ENCODE assay signal across 7 mouse cellular contexts in genomic region chr11:60189501-60190040, GRCm38 (mm10). TPM values are rescaled to one million over a fixed set of nuclear protein-coding genes. Genes with fewer than 3 reads are reported as not detected.
A peak's percentile ranks its signal among the peaks of the same experiment; 100 is the strongest.
DNase-seq lines count a peak whose midpoint lies in the region; ATAC-seq and TF ChIP-seq lines count a peak whose summit lies in the region.

No protein-coding gene starts in this region.

- no peaks in the 10 kb centered on the region for H3K27me3 ChIP-seq in kidney, adult 2 months (replicated peaks; ENCODE audit: control insufficient read depth, insufficient read depth, low read length)
- no peaks in the 10 kb centered on the region for H3K27me3 ChIP-seq in kidney, embryonic 14.5 days (ENCODE audit: control insufficient read depth, insufficient read depth, low read length)
- H3K27me3 ChIP-seq in heart, embryonic 15.5 days = no peaks in the 10 kb centered on the region
- H3K27me3 ChIP-seq in stomach, postnatal 0 days (ENCODE audit: control insufficient read depth, insufficient read depth, low read length) = no peaks in the 10 kb centered on the region

- peak; percentile 49 for TF ChIP-seq EP300 in stomach, postnatal 0 days (optimal IDR thresholded peaks at IDR 0.05)

- H3K9me3 ChIP-seq in kidney, embryonic 14.5 days (ENCODE audit: control insufficient read depth, low read length) = peaks cover 3% of the 10 kb centered on the region; the same call in 1 of the 2 replicates
- H3K9me3 ChIP-seq in heart, embryonic 15.5 days (replicated peaks) = no peaks in the 10 kb centered on the region
- no peaks in the 10 kb centered on the region for H3K9me3 ChIP-seq in stomach, postnatal 0 days (ENCODE audit: control insufficient read depth, low read length)

- no peaks in the 10 kb centered on the region for H3K36me3 ChIP-seq in kidney, adult 2 months (ENCODE audit: control insufficient read depth, insufficient read depth, low read length)
- H3K36me3 ChIP-seq in kidney, embryonic 14.5 days (ENCODE audit: control insufficient read depth, insufficient read depth, low read length) = peaks cover 90% of the 10 kb centered on the region
- H3K36me3 ChIP-seq in heart, embryonic 15.5 days = peaks cover 73% of the 10 kb centered on the region
- peaks cover 36% of the 10 kb centered on the region for H3K36me3 ChIP-seq in stomach, postnatal 0 days (ENCODE audit: control insufficient read depth, insufficient read depth, low read length)

- ATAC-seq in kidney, embryonic 14.5 days (ENCODE audit: low FRiP score, low TSS enrichment) = no peak
- no peak; the same call in 1 of the 2 replicates for ATAC-seq in heart, embryonic 15.5 days (replicated peaks; ENCODE audit: insufficient number of reproducible peaks, insufficient read depth, low FRiP score, low read depth)
- ATAC-seq in stomach, postnatal 0 days (ENCODE audit: low FRiP score, low TSS enrichment) = no peak; the same call in 1 of the 2 replicates

- H3K27ac ChIP-seq in kidney, adult 2 months (ENCODE audit: insufficient read depth, low read depth, low read length) = no peak overlapping the region
- no peak overlapping the region for H3K27ac ChIP-seq in kidney, embryonic 14.5 days (ENCODE audit: low read depth, low read length)
- H3K27ac ChIP-seq in heart, embryonic 15.5 days = peak overlapping the region; percentile 28
- peak overlapping the region; percentile 53; the same call in 1 of the 2 replicates for H3K27ac ChIP-seq in stomach, postnatal 0 days (replicated peaks)

- no peak overlapping the region for H3K4me3 ChIP-seq in kidney, adult 2 months (ENCODE audit: insufficient read depth, low read depth, low read length)
- no peak overlapping the region for H3K4me3 ChIP-seq in kidney, embryonic 14.5 days (ENCODE audit: low read length)
- no peak overlapping the region for H3K4me3 ChIP-seq in heart, embryonic 15.5 days
- no peak overlapping the region for H3K4me3 ChIP-seq in stomach, postnatal 0 days (ENCODE audit: low read depth, low read length)

- TF ChIP-seq CTCF in kidney, adult 2 months (conservative IDR thresholded peaks at IDR 0.05; ENCODE audit: insufficient read depth, insufficient read length, low read depth, low read length) = no peak
- TF ChIP-seq CTCF in stomach, postnatal 0 days (IDR thresholded peaks at IDR 0.05; ENCODE audit: low read depth) = no peak

- no peak overlapping the region for H3K4me2 ChIP-seq in kidney, embryonic 14.5 days (replicated peaks; ENCODE audit: low read depth, low read length)
- H3K4me2 ChIP-seq in heart, embryonic 15.5 days = no peak overlapping the region; the same call in 1 of the 2 replicates
- no peak overlapping the region for H3K4me2 ChIP-seq in stomach, postnatal 0 days (replicated peaks; ENCODE audit: low read depth)

- 68% methylated on average over 21 of the region's 21 CpGs for WGBS in kidney, adult 2 months
- WGBS in kidney, embryonic 14.5 days = 80% methylated on average over 21 of the region's 21 CpGs
- 65% methylated on average over 21 of the region's 21 CpGs for WGBS in heart, embryonic 15.5 days
- WGBS in stomach, postnatal 0 days = 73% methylated on average over 21 of the region's 21 CpGs

- DNase-seq in kidney, adult 2 months = peak; percentile 24
- DNase-seq in right cerebral cortex, adult 18-20 months = peak; percentile 54
- DNase-seq in right cerebral cortex, postnatal 14 days = no peak
- DNase-seq in stomach, postnatal 0 days (ENCODE audit: low spot score) = no peak
- no peak for DNase-seq in c-Kit-positive CD71-positive TER-119-positive erythroid progenitor cells, embryonic 14.5 days (ENCODE audit: low spot score)

- TF ChIP-seq POLR2A in kidney, adult 2 months (IDR thresholded peaks at IDR 0.05; ENCODE audit: low read depth, low read length) = no peak

- no peaks in the 10 kb centered on the region for H3K4me1 ChIP-seq in kidney, adult 2 months (ENCODE audit: control insufficient read depth, insufficient read depth, low read length)
- peaks cover 10% of the 10 kb centered on the region for H3K4me1 ChIP-seq in kidney, embryonic 14.5 days (ENCODE audit: control insufficient read depth, insufficient read depth, low read length)
- peaks cover 47% of the 10 kb centered on the region for H3K4me1 ChIP-seq in heart, embryonic 15.5 days (replicated peaks)
- H3K4me1 ChIP-seq in stomach, postnatal 0 days (replicated peaks; ENCODE audit: control insufficient read depth, insufficient read depth) = peaks cover 6% of the 10 kb centered on the region; the same call in 1 of the 2 replicates

- no peak overlapping the region for H3K9ac ChIP-seq in kidney, embryonic 14.5 days (ENCODE audit: low read depth, low read length)
- no peak overlapping the region for H3K9ac ChIP-seq in heart, embryonic 15.5 days
- no peak overlapping the region for H3K9ac ChIP-seq in stomach, postnatal 0 days (ENCODE audit: low read length)

RNA-seq across cellular contexts. Expression of gene Srebf1, which starts 32.8 kb away (rescaled TPM):
- polyA plus RNA-seq in kidney, adult 2 months (2012; rRNA removed) = 89.1 and 123 TPM in 2 replicates
- polyA plus RNA-seq in kidney, embryonic 14.5 days (2014; fragmentation: Nextera tagmentation; extraction: Ambion mirVana) = 58.8 and 60.1 TPM in 2 replicates
- 36.5 and 61.1 TPM in 2 replicates for polyA plus RNA-seq in heart, embryonic 15.5 days (2015; fragmentation: Nextera tagmentation; extraction: Ambion mirVana)
- polyA plus RNA-seq in stomach, postnatal 0 days (2015; fragmentation: Nextera tagmentation; extraction: Ambion mirVana) = 44.7 and 47.9 TPM in 2 replicates

Comparison
In these comparisons a context has a peak if more than half of its experiments do, and no peak if none do; other contexts are left out.
1. DNase-seq: peak in kidney, adult 2 months (single experiment) and right cerebral cortex, adult 18-20 months (single experiment); none in right cerebral cortex, postnatal 14 days (single experiment), stomach, postnatal 0 days (single experiment) and c-Kit-positive CD71-positive TER-119-positive erythroid progenitor cells, embryonic 14.5 days (single experiment).
2. H3K27ac ChIP-seq: peak in heart, embryonic 15.5 days (single experiment) and stomach, postnatal 0 days (single experiment); none in kidney, adult 2 months (single experiment) and kidney, embryonic 14.5 days (single experiment).